Mouse (Mus musculus): ENCODE results near the gene Btbd17. TPM values are rescaled to one million over a fixed set of nuclear protein-coding genes. Genes with fewer than 3 reads are reported as not detected.

Gene Btbd17
- polyA plus RNA-seq, 1 experiment from 2014 or later = 60.0 TPM

Other genes starting within 250 kb of the Btbd17 start
- gene Rpl38, start 127.4 kb downstream of the Btbd17 start, polyA plus RNA-seq (2016; fragmentation: Nextera tagmentation; extraction: Ambion mirVana) = 959 and 1,042 TPM in 2 replicates
- 15.6 and 15.9 TPM in 2 replicates for gene Ttyh2, start 120.5 kb downstream of the Btbd17 start, polyA plus RNA-seq (2016; fragmentation: Nextera tagmentation; extraction: Ambion mirVana)
- 4.0 and 6.3 TPM in 2 replicates for gene Dnaic2, start 68.5 kb downstream of the Btbd17 start, polyA plus RNA-seq (2016; fragmentation: Nextera tagmentation; extraction: Ambion mirVana)
- 1.1 and 3.8 TPM in 2 replicates for gene Kif19a, start 30.6 kb downstream of the Btbd17 start, polyA plus RNA-seq (2016; fragmentation: Nextera tagmentation; extraction: Ambion mirVana)
- 0.37 and 0.77 TPM in 2 replicates for gene Gpr142, start 3.0 kb upstream of the Btbd17 start, polyA plus RNA-seq (2016; fragmentation: Nextera tagmentation; extraction: Ambion mirVana)
- gene Gprc5c, start 55.2 kb upstream of the Btbd17 start, polyA plus RNA-seq (2016; fragmentation: Nextera tagmentation; extraction: Ambion mirVana) = 31.5 and 42.9 TPM in 2 replicates
- gene Cd300a, start 94.1 kb upstream of the Btbd17 start, polyA plus RNA-seq (2016; fragmentation: Nextera tagmentation; extraction: Ambion mirVana) = 0.81 and 1.0 TPM in 2 replicates
- 0.05 and 0.06 TPM in 2 replicates for gene Cd300lb, start 138.4 kb upstream of the Btbd17 start, polyA plus RNA-seq (2016; fragmentation: Nextera tagmentation; extraction: Ambion mirVana)
- gene Cd300c, start 173.2 kb upstream of the Btbd17 start, polyA plus RNA-seq (2016; fragmentation: Nextera tagmentation; extraction: Ambion mirVana) = not detected in 2 replicates
- gene Cd300ld, start 194.0 kb upstream of the Btbd17 start, polyA plus RNA-seq (2016; fragmentation: Nextera tagmentation; extraction: Ambion mirVana) = 0.08 TPM in 1 of 2 replicates, not detected in the other
- gene Cd300c2, start 205.9 kb upstream of the Btbd17 start, polyA plus RNA-seq (2016; fragmentation: Nextera tagmentation; extraction: Ambion mirVana) = 0.76 and 1.1 TPM in 2 replicates
- gene Cd300ld2, start 220.2 kb upstream of the Btbd17 start, polyA plus RNA-seq (2016; fragmentation: Nextera tagmentation; extraction: Ambion mirVana) = not detected in 2 replicates
- gene Cd300ld4, start 231.1 kb upstream of the Btbd17 start, polyA plus RNA-seq (2016; fragmentation: Nextera tagmentation; extraction: Ambion mirVana) = not detected in 2 replicates
- not detected in 2 replicates for gene Cd300ld5, start 241.8 kb upstream of the Btbd17 start, polyA plus RNA-seq (2016; fragmentation: Nextera tagmentation; extraction: Ambion mirVana)